Mouse (Mus musculus) activated CD4-positive, CD25-positive, alpha-beta regulatory T cell, adult 4 months (primary cell): Measurements from ENCODE around the gene Cd244a. TPM values are rescaled to one million over a fixed set of nuclear protein-coding genes. Genes with fewer than 3 reads are reported as not detected.

Experiments used
- ATAC-seq: one replicate; pipeline ENCODE4 v1.8.0; 2017
- polyA plus RNA-seq, 2 experiments: library from polyadenylated mRNA; unstranded; fragments of 100-300 nt; shearing (Covaris generic); gene quantifications; one replicate each; pipeline ENCODE4 v1.2.1; 2017

The Cd244a gene
- polyA plus RNA-seq, 2 experiments from 2014 or later, result 1.0 to 1.4 TPM

DNA sequence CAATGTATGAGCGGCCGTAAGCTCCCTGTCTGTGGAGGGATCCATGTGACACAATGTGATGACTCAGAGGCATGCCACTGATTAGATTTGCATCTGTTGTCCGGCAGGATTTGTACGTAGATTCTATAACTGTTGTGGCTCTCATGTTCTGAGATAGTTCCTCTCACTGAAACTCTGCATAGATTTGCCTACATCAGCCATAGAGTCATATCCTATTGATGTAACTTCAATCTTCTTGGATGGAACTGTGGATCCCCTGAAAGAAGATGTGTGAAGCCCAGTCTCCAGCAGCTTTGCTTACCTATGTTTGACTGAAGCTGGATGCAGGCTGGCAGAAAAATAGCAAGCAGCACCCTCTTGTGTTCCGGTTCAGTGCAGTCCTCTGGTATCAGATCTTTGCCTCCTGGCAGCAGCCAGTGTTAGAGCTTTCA, 99.6 kb downstream of the Cd244a start:
- no peak for ATAC-seq

Other genes starting within 250 kb of the Cd244a start
- 10 to 100 TPM; 33.7 to 35.2 TPM for gene Dedd, start 230.0 kb upstream of the Cd244a start, polyA plus RNA-seq
- 10 to 100 TPM; 26.3 to 29.7 TPM for gene Nit1, start 213.5 kb upstream of the Cd244a start, polyA plus RNA-seq
- 10 to 100 TPM; 34.7 to 60.5 TPM for gene Pfdn2, start 213.5 kb upstream of the Cd244a start, polyA plus RNA-seq
- gene Klhdc9, start 198.4 kb upstream of the Cd244a start, polyA plus RNA-seq, result under 1 TPM in 1 of 2 experiments, not detected in 1; 0.48 TPM
- gene Nectin4, start 189.1 kb upstream of the Cd244a start, polyA plus RNA-seq, result under 1 TPM in 1 of 2 experiments, not detected in 1; 0.09 TPM
- 10 to 100 TPM; 71.7 to 78.8 TPM for gene Arhgap30, start 170.2 kb upstream of the Cd244a start, polyA plus RNA-seq
- 10 to 100 TPM; 41.0 to 43.1 TPM for gene Usf1, start 147.9 kb upstream of the Cd244a start, polyA plus RNA-seq
- gene Tstd1, start 140.3 kb upstream of the Cd244a start, polyA plus RNA-seq, result 1 to 10 TPM; 5.9 to 10.0 TPM
- under 1 TPM in 1 of 2 experiments, not detected in 1; 0.18 TPM for gene F11r, start 121.7 kb upstream of the Cd244a start, polyA plus RNA-seq
- 10 to 100 TPM in 1 of 2 experiments, 1 to 10 TPM in 1; 8.9 to 11.1 TPM for gene Alyref2, start 55.7 kb upstream of the Cd244a start, polyA plus RNA-seq
- not detected for gene Itln1, start 23.9 kb upstream of the Cd244a start, polyA plus RNA-seq
- gene Ly9, start 48.2 kb downstream of the Cd244a start, polyA plus RNA-seq, result 10 to 100 TPM; 45.6 to 82.3 TPM
- 1 to 10 TPM; 4.1 to 9.4 TPM for gene Slamf7, start 93.8 kb downstream of the Cd244a start, polyA plus RNA-seq
- gene Cd48, start 122.8 kb downstream of the Cd244a start, polyA plus RNA-seq, result 100 to 1,000 TPM; 665 to 693 TPM
- gene Slamf1, start 207.9 kb downstream of the Cd244a start, polyA plus RNA-seq, result 10 to 100 TPM; 68.6 to 72.1 TPM